Mouse (Mus musculus) gastrocnemius, adult 18-20 months (tissue): Measurements from ENCODE around the gene Mef2c. TPM values are rescaled to one million over a fixed set of nuclear protein-coding genes. Genes with fewer than 3 reads are reported as not detected.

Experiments used
- DNase-seq: peaks from one replicate; pipeline ENCODE4 v3.0.0; 2021; ENCODE audit warnings: low spot score
- total RNA-seq, 2 experiments: library from RNA; stranded (reverse); gene quantifications; 2 replicates each; pipeline ENCODE4 v1.2.3; 2021

Gene Mef2c
- total RNA-seq, 2 experiments from 2014 or later = 431 to 527 TPM

GRCm38 (mm10) chr13:83660722-83661121, 156.9 kb downstream of the Mef2c start:
- no peak for DNase-seq

- no peak for DNase-seq
Observed at GRCm38 (mm10) chr13:83661166-83661565, 157.3 kb downstream of the Mef2c start.

GRCm38 (mm10) chr13:83662089-83662551, 158.3 kb downstream of the Mef2c start:
- DNase-seq = no peak

GRCm38 (mm10) chr13:83666179-83666578, 162.3 kb downstream of the Mef2c start:
- no peak for DNase-seq

- DNase-seq = no peak
Observed at GRCm38 (mm10) chr13:83667051-83667450, 163.2 kb downstream of the Mef2c start.

- DNase-seq = no peak
Observed at GRCm38 (mm10) chr13:83707611-83708010, 203.8 kb downstream of the Mef2c start.

- no peak for DNase-seq
Observed at GRCm38 (mm10) chr13:83712778-83713380, 209.0 kb downstream of the Mef2c start.

GRCm38 (mm10) chr13:83713661-83714291, 209.9 kb downstream of the Mef2c start:
- no peak for DNase-seq

- DNase-seq = peak; percentile 71
Observed at GRCm38 (mm10) chr13:83714466-83715307, 210.9 kb downstream of the Mef2c start.

- no peak for DNase-seq
Observed at GRCm38 (mm10) chr13:83715308-83715785, 211.5 kb downstream of the Mef2c start.

GRCm38 (mm10) chr13:83715971-83716615, 212.3 kb downstream of the Mef2c start:
- DNase-seq = no peak
